Mouse (Mus musculus): ENCODE data around the gene Ctrl.

GRCm38 (mm10) chr8:105919390-105919789 is 14.3 kb downstream of the Ctrl start:
- no peak for TF ChIP-seq CTCF (IDR thresholded peaks at IDR 0.05; ENCODE audit: extremely low read depth, insufficient read depth, insufficient read length, insufficient replicate concordance)
- no peak for TF ChIP-seq POLR2A (IDR thresholded peaks at IDR 0.05; ENCODE audit: low read depth, low read length)
